Mouse (Mus musculus): ENCODE results near the gene Tmem108.
"Not testable (repeated sequence)": the region's sequence is repeated elsewhere in the genome, so short reads cannot be mapped to it uniquely, and the experiment has no call there.

Tmem108 gene

DNA sequence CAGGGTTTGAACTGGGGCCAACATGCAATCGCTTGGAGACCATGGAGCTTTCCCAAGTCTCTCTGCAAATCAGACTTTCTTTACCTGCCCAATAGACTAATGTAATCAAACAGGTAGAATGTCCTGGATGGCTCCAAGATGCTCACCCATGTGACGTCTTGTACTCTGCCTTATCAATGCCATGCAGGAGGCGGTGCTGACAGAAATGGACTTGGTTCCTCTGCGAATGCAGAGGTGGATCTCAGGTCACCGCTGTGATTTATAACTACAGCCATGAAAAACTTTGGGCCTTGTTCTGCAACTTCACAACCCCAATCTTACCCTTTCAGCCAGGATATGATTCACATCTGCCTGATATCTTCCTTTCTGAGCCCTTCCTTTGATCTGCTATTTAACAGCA is 83.8 kb downstream of the Tmem108 start:
- no peak for DNase-seq

DNA sequence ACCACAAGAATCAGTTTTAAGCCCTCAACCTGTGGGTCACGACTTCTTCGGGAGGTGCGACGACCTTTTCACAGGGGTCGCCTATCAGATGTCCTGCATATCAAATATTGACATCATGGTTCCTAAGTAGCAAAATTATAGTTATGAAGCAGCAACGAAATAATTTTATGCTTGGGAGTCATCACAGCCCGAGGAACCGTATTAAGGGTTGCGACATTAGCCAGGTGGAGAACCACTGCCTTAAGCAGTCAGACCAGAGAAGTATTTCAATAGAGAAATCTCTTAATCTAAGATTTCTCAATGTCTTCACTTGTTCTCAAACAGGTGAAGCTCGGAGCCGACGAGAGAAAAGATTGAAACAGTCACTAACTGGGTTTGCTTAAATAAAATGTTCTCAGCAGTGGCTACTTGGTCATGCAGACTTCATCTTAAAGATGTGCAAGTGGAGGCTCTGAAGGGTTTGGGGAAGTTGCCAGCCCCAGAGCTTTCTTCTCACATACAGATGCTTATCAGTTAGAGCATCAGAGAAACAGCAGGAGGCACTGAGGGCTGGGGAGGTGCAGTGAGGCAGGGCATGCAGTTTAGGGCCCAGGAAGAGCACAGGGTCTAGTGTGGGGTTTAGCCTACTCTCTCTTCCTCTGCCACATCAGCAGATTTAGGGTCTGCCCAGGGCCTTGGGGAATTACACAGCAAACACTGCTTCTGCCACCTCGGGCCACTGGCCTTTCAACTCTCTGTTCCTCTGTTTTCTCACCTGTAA is 85.7 kb downstream of the Tmem108 start:
- DNase-seq = no peak

- no peak for DNase-seq
Observed at GRCm38 (mm10) chr9:103672881-103673280, 88.8 kb downstream of the Tmem108 start.

DNA sequence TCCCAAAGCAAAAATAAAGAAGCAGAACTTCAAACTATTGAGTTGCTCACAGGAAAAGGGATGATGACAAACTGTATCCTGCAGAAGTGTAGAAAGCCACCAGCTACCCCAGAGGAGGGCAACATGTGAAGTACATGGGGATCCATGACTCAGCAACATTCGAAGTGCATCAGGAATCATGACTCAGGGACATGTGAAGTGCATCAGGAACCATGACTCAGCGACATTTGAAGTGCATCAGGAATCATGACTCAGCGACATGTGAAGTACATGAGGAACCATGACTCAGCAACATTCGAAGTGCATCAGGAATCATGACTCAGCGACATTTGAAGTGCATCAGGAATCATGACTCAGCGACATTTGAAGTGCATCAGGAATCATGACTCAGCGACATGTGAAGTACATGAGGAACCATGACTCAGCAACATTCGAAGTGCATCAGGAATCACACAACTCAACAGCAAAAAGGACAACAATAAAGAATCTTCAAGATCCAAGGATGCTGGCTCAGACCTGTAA is 91.0 kb downstream of the Tmem108 start:
- DNase-seq = not testable (repeated sequence)

- no peak for DNase-seq
Observed at GRCm38 (mm10) chr9:103668830-103669229, 92.8 kb downstream of the Tmem108 start.

GRCm38 (mm10) chr9:103665817-103666216 is 95.8 kb downstream of the Tmem108 start:
- DNase-seq = no peak

DNA sequence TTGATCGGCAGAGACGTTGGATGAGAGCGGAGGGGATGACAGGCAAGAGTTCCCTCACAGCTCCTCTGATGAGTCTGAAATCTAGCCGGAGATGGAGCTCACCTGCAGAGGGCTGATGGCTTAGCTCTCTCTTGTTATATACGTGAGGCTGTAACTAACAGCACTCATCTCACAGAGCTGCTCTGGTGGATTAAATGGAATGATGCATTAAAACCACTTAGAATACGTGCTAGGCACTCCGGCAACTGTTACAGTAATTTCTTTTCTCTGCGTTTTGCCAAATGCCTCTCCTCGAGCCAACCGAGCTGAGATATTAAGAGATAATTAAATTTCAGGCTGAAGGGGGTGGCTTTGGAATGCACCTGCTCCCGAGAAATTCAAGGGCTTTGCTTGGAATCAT is 97.5 kb downstream of the Tmem108 start:
- DNase-seq = no peak

DNA sequence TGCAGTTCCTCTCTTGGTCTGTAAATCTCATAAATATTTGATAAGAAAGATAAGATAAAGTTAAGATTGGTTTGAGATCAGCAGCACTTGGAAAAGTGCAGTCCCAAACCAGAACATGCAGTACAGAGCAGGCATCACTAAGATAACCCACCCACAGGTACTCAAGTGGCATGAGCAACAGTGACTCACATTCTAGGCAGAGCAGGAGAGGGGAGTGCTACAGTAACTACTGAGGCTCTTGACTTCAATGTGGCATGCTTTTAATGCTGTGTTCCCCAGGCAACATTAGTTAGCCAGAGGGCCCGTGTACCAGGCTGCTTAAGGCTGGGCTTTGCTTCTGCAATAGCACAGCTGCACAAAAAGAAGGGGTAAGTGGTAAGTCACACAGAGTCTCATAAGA is 99.8 kb downstream of the Tmem108 start:
- DNase-seq = no peak

GRCm38 (mm10) chr9:103657981-103658380 is 103.7 kb downstream of the Tmem108 start:
- no peak for DNase-seq

GRCm38 (mm10) chr9:103657183-103657975 is 104.3 kb downstream of the Tmem108 start:
- no peak for DNase-seq

- DNase-seq = no peak
Observed at GRCm38 (mm10) chr9:103653995-103654587, 107.5 kb downstream of the Tmem108 start.

DNA sequence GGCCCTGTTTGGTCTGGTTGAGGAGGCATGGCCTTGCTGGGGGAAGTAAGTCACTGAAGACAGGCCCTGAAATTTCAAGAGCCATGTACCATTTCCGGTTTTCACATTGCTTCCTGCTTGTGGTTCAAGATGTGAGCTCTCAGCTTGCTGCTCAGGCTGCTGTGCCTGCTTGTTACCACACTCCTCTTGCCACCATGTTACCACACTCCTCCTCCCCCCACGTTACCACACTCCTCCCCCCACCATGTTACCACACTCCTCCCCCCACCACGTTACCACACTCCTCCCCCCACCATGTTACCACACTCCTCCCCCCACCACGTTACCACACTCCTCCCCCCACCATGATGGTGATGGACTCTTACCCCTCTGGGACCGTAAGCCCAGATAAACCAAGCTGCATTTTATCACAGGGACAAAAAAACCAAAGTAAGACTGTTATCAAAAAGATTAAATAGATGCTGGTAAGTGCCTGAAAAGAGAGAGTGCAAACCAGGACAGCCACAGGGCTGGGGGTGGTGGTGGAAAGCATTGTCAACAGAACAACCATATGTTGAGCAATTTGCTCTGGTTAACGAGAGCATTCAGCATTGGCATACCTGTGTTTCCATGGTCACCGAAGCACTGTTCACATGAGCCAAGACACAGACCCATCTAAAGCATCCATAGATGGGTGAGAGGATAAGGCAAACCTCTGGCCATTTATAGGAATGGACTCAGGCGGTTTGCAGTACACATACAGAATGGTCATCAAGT is 109.3 kb downstream of the Tmem108 start:
- no peak for DNase-seq

- no peak for DNase-seq
Observed at GRCm38 (mm10) chr9:103646605-103647004, 115.0 kb downstream of the Tmem108 start.

- no peak for DNase-seq
Observed at GRCm38 (mm10) chr9:103645724-103646123, 115.9 kb downstream of the Tmem108 start.

- no peak for DNase-seq
Observed at GRCm38 (mm10) chr9:103642300-103642699, 119.3 kb downstream of the Tmem108 start.

GRCm38 (mm10) chr9:103641340-103641739 is 120.3 kb downstream of the Tmem108 start:
- peak; percentile 4 for DNase-seq

DNA sequence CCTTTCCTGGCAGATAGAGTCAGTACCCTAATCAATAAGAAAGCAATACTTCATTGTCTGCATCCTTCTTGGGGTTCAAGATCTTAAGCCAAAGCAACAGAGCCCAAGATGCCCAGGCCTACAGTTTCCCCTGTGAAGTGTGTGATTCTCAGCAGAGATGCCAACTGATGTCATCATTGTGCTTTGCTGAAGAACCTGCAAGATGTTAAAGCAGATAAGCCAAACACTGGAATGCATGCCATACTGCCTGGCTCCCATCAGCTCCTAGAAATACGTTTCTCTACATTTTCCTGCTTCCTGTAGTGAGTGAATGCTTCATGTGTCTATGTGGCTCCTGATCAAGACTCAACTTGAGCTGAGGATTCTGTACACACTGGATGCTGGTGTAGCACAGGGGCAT is 122.2 kb downstream of the Tmem108 start:
- no peak for DNase-seq

DNA sequence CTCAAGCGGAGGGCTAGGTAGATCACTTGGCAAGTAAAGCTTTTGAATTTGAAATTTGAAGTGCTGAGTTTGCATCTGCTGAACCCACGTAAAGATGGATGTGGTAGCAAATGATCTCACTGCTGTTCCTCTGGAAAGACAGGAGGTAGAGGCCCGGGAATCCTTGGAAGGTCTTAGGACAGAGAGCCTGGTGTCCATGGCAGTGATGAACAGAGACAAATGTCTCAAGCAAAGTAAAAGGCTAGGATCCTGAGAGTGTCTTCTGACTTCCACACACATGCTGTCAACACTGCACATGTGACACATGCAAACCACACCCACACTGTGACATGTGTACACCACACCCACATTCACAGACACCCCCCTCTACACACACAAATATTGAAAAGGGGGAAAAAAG is 124.2 kb downstream of the Tmem108 start:
- DNase-seq = no peak

DNA sequence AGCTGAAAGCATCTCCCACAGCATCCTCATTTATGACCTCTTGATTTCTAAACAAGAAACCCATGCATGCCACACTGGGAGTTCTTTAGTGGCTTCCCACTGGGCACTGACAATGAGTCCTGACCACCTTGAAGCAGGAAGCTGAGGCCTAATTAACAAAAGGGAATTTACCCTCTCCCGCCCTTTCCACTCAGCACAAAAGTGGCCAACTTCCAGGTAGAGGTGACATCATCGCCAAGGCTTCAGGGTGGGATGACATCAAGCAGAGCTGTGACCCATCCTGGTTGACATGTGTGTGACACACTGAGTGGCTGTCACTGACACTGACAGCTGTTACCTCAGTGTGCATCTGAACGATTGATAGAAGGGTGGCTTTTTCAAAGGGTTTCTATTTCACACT is 124.8 kb downstream of the Tmem108 start:
- DNase-seq = peak; percentile 29

- no peak for DNase-seq
Observed at GRCm38 (mm10) chr9:103628861-103629469, 132.7 kb downstream of the Tmem108 start.

GRCm38 (mm10) chr9:103627404-103627900 is 134.2 kb downstream of the Tmem108 start:
- DNase-seq = no peak

- no peak for DNase-seq
Observed at GRCm38 (mm10) chr9:103626156-103626555, 135.5 kb downstream of the Tmem108 start.
